Mouse (Mus musculus) intestine, embryonic 16.5 days (tissue): ENCODE data around the gene Mypop. TPM values are rescaled to one million over a fixed set of nuclear protein-coding genes. Genes with fewer than 3 reads are reported as not detected.
A peak's percentile ranks its signal among the peaks of the same experiment; 100 is the strongest.

Source experiments
- ATAC-seq: fragments of 200-750 bp; cut with Nextera tagmentation; 2 replicates; pipeline ENCODE4 v1.8.0; 2017; ENCODE audit warnings: moderate TSS enrichment, moderate library complexity
- H3K27ac ChIP-seq: fragments of 300-500 bp; sonication (generic); 2 replicates; pipeline ENCODE4 v1.5.1; 2014; ENCODE audit warnings: mild to moderate bottlenecking, low read length
- H3K27me3 ChIP-seq: fragments of 300-500 bp; sonication (generic); replicated peaks from 2 replicates; pipeline ENCODE4 v1.6.1; 2014; ENCODE audit warnings: low read length, control low read depth, mixed read lengths; ENCODE audit not compliant: control insufficient read depth, insufficient read depth
- H3K36me3 ChIP-seq: fragments of 300-500 bp; sonication (generic); 2 replicates; pipeline ENCODE4 v1.6.1; 2014; ENCODE audit warnings: low read length, control low read depth; ENCODE audit not compliant: control insufficient read depth, insufficient read depth
- H3K4me1 ChIP-seq: fragments of 300-500 bp; sonication (generic); 2 replicates; pipeline ENCODE4 v1.6.1; 2014; ENCODE audit warnings: low read length, control low read depth, mixed read lengths; ENCODE audit not compliant: control insufficient read depth, insufficient read depth
- H3K4me2 ChIP-seq: fragments of 300-500 bp; sonication (generic); 2 replicates; pipeline ENCODE4 v1.6.1; 2014; ENCODE audit warnings: low read depth, low read length, control low read depth
- H3K4me3 ChIP-seq: fragments of 300-500 bp; sonication (generic); 2 replicates; pipeline ENCODE4 v1.5.1; 2014; ENCODE audit warnings: mild to moderate bottlenecking, low read length
- H3K9ac ChIP-seq: fragments of 300-500 bp; sonication (generic); 2 replicates; pipeline ENCODE4 v1.6.1; 2014; ENCODE audit warnings: low read depth, low read length
- H3K9me3 ChIP-seq: fragments of 300-500 bp; sonication (generic); 2 replicates; pipeline ENCODE4 v1.6.1; 2016; ENCODE audit warnings: low read length, control low read depth; ENCODE audit not compliant: control insufficient read depth
- WGBS: fragments of 180-500 bp; shearing (Covaris S2); extraction: QIAGEN DNeasy Blood & Tissue Kit; methylation state at CpG from one replicate; pipeline ENCODE4 v1.1.7; 2014; 5-methylcytosine and 5-hydroxymethylcytosine counted together
- polyA plus RNA-seq: library from polyadenylated mRNA; unstranded; fragments of >200 nt; fragmentation: Nextera tagmentation; extraction: Ambion mirVana; gene quantifications from 2 replicates; pipeline ENCODE4 v1.2.1, GENCODE M21; 2015

Mypop gene
- polyA plus RNA-seq, 1 experiment from 2014 or later: 1.7 TPM

GRCm38 (mm10) chr7:19007026-19007977, 16.3 kb downstream of the Mypop start:
- peak overlapping the region; percentile 92 for H3K27ac ChIP-seq
- peaks cover 50% of the 10 kb centered on the region for H3K4me1 ChIP-seq
- H3K9me3 ChIP-seq: no peaks in the 10 kb centered on the region
- peak overlapping the region; percentile 21 for H3K4me3 ChIP-seq
- peak; percentile 57 for ATAC-seq
- peaks cover 11% of the 10 kb centered on the region for H3K36me3 ChIP-seq
- no peaks in the 10 kb centered on the region for H3K27me3 ChIP-seq
- 58% methylated on average over 13 of the region's 13 CpGs for WGBS
- H3K4me2 ChIP-seq: peak overlapping the region; percentile 49
- peak overlapping the region; percentile 51 for H3K9ac ChIP-seq

- Histone ChIP-seq H3K4me3 (no peak overlapping the region), H3K9me3 (no peaks in the 10 kb centered on the region), H3K36me3 (peaks cover 7% of the 10 kb centered on the region), H3K4me2 (no peak overlapping the region), H3K27me3 (no peaks in the 10 kb centered on the region), H3K4me1 (peaks cover 44% of the 10 kb centered on the region), H3K27ac (no peak overlapping the region), H3K9ac (no peak overlapping the region)
- ATAC-seq: no peak
- WGBS: 80% methylated on average over 7 of the region's 7 CpGs
Observed at GRCm38 (mm10) chr7:19010581-19010980, 19.5 kb downstream of the Mypop start.

DNA sequence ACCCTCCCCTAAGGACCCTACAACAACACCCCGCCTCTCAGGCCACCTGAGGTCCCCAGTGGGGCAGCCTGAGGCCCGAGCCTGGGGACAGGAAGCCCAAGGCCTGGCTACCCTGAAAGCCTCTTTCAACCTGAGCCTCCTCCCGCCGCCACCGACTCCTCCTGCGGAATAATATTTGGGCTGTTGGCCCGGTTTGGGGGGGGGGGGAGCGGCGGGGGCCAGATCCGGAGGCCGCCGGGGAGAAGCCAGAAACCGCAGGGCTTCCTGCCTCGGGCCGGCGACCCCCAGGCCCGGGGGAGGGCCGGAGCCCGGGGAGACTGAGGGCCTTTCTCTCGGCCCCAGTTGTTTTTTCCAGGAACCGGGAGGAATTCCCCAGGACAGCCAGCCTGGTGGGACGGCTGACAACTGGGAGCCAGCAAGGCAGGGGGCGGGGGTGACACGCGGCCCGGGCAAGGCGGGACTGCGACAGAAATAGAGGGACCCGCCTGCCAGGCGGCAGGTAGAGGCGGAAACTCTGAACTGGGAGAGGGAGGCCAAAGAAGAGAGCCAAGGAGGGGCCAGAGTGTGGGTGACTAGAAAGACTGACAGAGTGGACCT, 21.1 kb downstream of the Mypop start:
- Histone ChIP-seq H3K9ac (peak overlapping the region; percentile 74), H3K4me1 (peaks cover 30% of the 10 kb centered on the region), H3K9me3 (no peaks in the 10 kb centered on the region), H3K27ac (peak overlapping the region; percentile 75), H3K36me3 (0 out of 2 replicates have a peak, but pooled peaks cover 4% of the 10 kb centered on the region), H3K27me3 (no peaks in the 10 kb centered on the region), H3K4me2 (peak overlapping the region; percentile 64), H3K4me3 (peak overlapping the region; percentile 45)
- ATAC-seq: peak; percentile 41
- WGBS: 5% methylated on average over 28 of the region's 31 CpGs

DNA sequence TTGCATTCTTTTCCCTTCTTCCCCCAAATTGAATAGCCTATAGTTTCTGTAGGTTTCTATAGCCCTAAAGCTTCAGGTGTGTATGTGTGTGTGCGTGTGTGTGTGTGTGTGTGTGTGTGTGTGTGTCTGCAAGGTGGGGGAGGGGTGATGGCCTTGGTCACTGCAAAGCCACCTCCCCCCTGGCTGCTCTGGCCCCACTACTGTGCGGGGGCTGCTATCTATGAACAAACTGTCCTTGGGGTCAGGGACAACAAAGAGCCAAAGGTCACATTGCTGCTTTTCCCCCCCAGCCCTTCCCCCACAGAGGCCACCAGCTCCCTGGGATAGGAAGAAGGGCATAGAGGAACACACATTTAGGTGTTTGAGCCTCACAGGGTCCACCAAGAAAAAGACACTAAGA, 21.8 kb downstream of the Mypop start:
- no peak overlapping the region for H3K4me3 ChIP-seq
- no peaks in the 10 kb centered on the region for H3K36me3 ChIP-seq
- no peak overlapping the region; the same call in 1 of the 2 replicates for H3K27ac ChIP-seq
- H3K9me3 ChIP-seq: no peaks in the 10 kb centered on the region
- no peak overlapping the region for H3K4me2 ChIP-seq
- peak overlapping the region; percentile 74; the same call in 1 of the 2 replicates for H3K9ac ChIP-seq
- no peaks in the 10 kb centered on the region for H3K27me3 ChIP-seq
- WGBS: 43% methylated on average over 2 of the region's 2 CpGs
- H3K4me1 ChIP-seq: peaks cover 23% of the 10 kb centered on the region
- ATAC-seq: 0 out of 2 replicates have a peak, but pooled peaks have one; percentile 22

- ATAC-seq: no peak
- H3K36me3 ChIP-seq: no peaks in the 10 kb centered on the region
- no peak overlapping the region for H3K4me3 ChIP-seq
- no peak overlapping the region for H3K4me2 ChIP-seq
- no peaks in the 10 kb centered on the region for H3K9me3 ChIP-seq
- no peak overlapping the region for H3K27ac ChIP-seq
- no peaks in the 10 kb centered on the region; the same call in 1 of the 2 replicates for H3K27me3 ChIP-seq
- H3K4me1 ChIP-seq: peaks cover 22% of the 10 kb centered on the region
- WGBS: 72% methylated on average over 15 of the region's 15 CpGs
- no peak overlapping the region for H3K9ac ChIP-seq
Observed at GRCm38 (mm10) chr7:19014452-19014851, 23.4 kb downstream of the Mypop start.

DNA sequence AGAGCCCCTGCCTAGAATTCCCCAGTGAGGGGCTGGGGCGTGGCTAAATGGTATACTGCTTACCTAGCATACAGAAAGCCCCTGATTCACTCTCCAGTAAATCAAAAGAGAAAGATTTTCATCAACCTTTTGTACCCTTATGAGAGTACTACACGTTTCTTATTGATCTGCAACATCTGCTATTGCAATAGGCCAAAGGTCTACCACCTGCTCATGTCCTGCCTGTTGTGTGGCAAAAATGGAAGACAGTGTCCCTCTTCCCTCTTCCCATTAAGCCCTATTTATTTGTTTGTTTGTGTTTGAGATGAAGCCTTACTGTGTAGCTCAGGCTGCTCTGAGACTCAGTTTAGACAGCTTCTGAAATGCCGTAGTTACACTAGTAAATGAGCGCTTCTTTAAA, 25.0 kb downstream of the Mypop start:
- WGBS: 80% methylated on average over 4 of the region's 4 CpGs
- H3K27ac ChIP-seq: no peak overlapping the region
- no peak overlapping the region for H3K4me3 ChIP-seq
- ATAC-seq: no peak
- peaks cover 21% of the 10 kb centered on the region for H3K4me1 ChIP-seq
- H3K27me3 ChIP-seq: no peaks in the 10 kb centered on the region; the same call in 1 of the 2 replicates
- H3K9me3 ChIP-seq: no peaks in the 10 kb centered on the region
- H3K9ac ChIP-seq: no peak overlapping the region
- H3K4me2 ChIP-seq: no peak overlapping the region
- no peaks in the 10 kb centered on the region for H3K36me3 ChIP-seq

- Histone ChIP-seq H3K4me3 (no peak overlapping the region), H3K27ac (no peak overlapping the region), H3K9me3 (no peaks in the 10 kb centered on the region), H3K4me2 (no peak overlapping the region), H3K4me1 (peaks cover 11% of the 10 kb centered on the region), H3K36me3 (no peaks in the 10 kb centered on the region), H3K27me3 (no peaks in the 10 kb centered on the region; the same call in 1 of the 2 replicates), H3K9ac (no peak overlapping the region)
- ATAC-seq: no peak
- 87% methylated on average over 7 of the region's 7 CpGs for WGBS
Observed at GRCm38 (mm10) chr7:19017909-19018308, 26.9 kb downstream of the Mypop start.

DNA sequence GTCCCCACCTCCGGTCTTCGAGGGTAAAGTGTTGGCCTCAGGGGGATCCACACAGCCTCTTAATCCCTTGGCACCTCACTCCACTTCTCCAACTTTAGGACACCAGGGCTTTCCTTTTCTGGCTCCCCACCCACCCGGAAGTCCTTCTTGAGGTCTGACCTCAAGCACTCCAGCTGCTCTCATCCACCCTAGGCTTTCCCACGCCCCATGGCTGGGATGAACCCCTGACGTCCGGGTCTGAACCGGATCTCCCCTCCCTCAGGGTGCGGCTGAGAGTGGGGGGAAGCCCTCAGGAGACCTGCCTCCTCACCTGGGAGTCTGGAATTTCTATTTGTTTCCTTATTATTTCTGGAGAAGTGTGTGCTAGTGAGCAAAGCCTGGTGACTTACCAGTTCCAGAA, 30.0 kb downstream of the Mypop start:
- Histone ChIP-seq H3K27me3 (peaks cover 8% of the 10 kb centered on the region; the same call in 1 of the 2 replicates), H3K9ac (peak overlapping the region; percentile 52), H3K9me3 (no peaks in the 10 kb centered on the region), H3K36me3 (no peaks in the 10 kb centered on the region), H3K4me1 (peaks cover 20% of the 10 kb centered on the region), H3K4me3 (peak overlapping the region; percentile 3), H3K27ac (no peak overlapping the region; the same call in 1 of the 2 replicates), H3K4me2 (peak overlapping the region; percentile 49)
- 16% methylated on average over 8 of the region's 8 CpGs for WGBS
- no peak for ATAC-seq

- ATAC-seq: no peak
- Histone ChIP-seq H3K4me1 (peaks cover 23% of the 10 kb centered on the region), H3K4me3 (peak overlapping the region; percentile 96), H3K4me2 (peak overlapping the region; percentile 49), H3K9me3 (no peaks in the 10 kb centered on the region), H3K27me3 (peaks cover 8% of the 10 kb centered on the region; the same call in 1 of the 2 replicates), H3K36me3 (no peaks in the 10 kb centered on the region), H3K9ac (peak overlapping the region; percentile 69), H3K27ac (no peak overlapping the region)
- WGBS: 38% methylated on average over 18 of the region's 18 CpGs
Observed at GRCm38 (mm10) chr7:19022189-19022958, 31.3 kb downstream of the Mypop start.
